Mouse (Mus musculus): ENCODE data around the gene Tmem158.

- TF ChIP-seq CTCF (IDR thresholded peaks at IDR 0.05; ENCODE audit: borderline replicate concordance, insufficient read depth, low read length): no peak
- TF ChIP-seq POLR2A (IDR thresholded peaks at IDR 0.05; ENCODE audit: low read depth, low read length): no peak
Observed at GRCm38 (mm10) chr9:123304917-123305316, 44.4 kb upstream of the Tmem158 start.
